Mouse (Mus musculus) spleen, adult 12 weeks (tissue): ENCODE results near the gene Zfp513.
A peak's percentile ranks its signal among the peaks of the same experiment; 100 is the strongest.
"Not testable (repeated sequence)": the region's sequence is repeated elsewhere in the genome, so short reads cannot be mapped to it uniquely, and the experiment has no call there.

ENCODE experiments used
- DNase-seq: peaks from one replicate; pipeline ENCODE4 v3.0.0; 2022; ENCODE audit warnings: low spot score

Zfp513 gene

DNA sequence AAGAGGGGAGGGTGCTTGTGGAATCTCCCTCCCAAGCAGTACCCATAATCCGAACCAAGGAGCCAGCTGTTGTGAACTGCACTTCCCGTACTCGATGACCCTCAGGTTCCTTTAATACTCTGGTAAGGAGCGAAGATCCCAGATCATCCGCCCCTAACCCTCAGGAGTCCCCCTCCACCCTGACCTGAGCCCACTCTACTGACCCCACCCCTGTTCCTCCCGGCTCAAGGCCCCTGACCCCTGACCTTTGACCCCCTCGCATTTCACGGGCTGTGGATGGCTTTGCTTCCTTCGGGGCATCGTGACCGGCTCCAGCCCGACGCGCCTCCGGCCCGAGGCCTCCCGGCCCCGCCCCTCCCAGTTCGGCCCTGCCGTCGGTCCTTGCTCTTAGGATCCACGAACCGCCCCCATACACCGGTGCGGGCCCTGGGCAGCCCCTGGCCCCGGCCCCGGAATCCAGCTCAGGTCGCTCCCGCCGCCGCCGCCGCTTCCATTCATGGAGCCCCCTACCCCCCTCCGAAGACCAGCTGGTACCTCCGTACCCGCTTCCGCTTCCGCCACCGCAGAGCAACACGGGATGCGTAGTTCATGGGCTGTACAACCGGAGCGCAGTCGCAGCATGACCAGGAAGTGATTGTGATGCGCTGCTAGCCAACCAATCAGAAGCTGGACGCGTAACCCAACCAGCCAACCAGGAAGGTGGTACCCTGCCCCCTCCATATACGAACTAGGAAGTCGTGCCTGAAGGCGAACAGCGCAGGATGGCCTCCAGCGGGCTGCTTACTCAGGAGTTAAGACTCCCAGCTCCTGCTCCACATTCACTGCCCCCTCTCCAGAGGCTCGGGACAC, at the start of gene Zfp513:
Gene Zfp513 (minus strand): TSS at position 562 of the 849 bp plus-strand sequence.
- peak; percentile 88 for DNase-seq

DNA sequence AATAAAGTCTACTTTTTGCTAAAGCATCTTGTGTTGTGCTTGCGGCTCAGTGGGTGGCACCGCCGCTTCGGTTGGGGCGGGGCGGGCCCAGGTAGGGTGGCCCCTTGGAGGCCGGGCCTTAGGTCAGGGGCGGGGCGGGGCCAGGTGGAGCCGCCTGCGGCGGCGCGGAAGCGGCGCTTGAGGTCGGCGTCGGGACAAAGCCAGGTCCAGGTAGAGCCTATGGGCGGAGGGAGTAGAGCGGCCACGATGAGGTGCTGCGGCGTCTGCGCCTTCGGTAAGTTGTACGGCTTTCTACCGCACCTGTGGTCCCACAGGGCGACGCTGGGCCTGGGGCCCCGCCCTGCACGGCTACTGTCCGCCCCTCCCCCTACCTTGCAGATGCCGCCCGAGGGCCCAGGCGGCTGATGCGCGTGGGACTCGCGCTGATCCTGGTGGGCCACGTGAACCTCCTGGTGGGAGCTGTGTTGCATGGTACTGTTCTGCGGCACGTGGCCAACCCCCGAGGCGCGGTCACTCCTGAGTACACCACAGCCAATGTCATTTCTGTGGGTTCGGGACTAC, 49.5 kb upstream of the Zfp513 start, which contains the start of gene Krtcap3:
Gene Krtcap3 (plus strand): TSS at position 151 of the 561 bp plus-strand sequence.
- no peak for DNase-seq

DNA sequence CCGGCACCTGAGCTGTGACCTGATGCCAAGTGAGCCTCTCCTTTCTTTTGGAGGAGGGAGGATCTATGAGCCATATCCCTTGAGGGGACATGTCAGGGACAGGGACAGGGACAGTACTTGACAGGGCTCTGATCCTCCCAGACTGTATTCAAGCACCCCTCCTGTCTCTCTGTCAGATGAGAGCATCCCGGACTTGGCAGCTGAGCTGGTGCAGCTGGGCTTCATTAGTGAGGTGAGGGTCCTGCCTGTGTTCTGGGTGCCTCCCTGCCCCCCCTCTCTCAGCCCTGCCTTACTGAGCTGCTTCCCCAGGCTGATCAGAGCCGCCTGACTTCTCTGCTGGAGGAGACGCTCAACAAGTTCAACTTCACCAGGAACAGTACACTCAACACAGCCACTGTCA, 48.6 kb upstream of the Zfp513 start:
- no peak for DNase-seq

DNA sequence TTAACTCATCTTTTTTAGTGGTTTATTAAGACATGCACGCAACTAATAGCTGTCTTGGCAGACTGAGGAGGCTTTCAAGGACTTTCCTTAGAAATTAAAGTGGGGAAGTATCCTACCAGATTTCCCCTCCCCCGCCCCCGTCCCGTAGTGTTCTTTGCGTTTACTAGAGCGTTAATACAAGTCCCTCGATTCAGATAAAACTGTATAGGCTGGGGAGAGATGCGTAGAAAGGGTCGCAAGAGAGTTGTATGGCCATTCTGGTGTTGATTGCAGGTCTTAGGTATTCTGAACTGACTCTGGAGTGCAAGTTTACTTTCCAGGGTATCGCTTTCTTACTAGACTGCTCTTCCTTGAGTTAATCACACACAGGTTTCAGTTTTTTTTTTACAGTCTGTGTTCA, 40.1 kb upstream of the Zfp513 start:
- no peak for DNase-seq

DNA sequence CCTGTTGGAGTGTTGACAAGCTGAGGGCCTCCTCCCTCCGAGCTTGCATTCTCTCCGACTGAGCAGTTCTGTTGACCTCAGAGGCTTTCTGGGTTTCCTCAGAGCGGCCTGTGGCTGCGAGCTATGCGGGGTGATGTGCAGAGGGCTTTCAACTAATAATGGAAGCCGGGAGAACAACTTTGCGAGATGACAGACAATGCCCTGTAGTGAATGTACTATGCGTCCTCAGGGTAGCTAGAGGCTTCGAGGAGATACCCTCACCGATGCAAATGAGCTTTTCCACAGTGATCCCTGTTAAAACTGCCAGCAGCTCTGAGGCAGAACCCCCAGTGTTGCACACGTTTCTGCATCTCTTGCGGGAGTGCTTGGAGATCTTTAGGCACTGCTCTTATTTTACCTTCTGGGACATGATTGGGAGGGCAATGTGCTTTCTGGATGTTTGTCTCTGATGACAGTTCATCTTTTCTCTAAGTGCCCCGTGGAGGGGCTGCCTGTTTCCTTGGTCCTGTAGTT, 39.5 kb upstream of the Zfp513 start:
- DNase-seq: no peak

DNA sequence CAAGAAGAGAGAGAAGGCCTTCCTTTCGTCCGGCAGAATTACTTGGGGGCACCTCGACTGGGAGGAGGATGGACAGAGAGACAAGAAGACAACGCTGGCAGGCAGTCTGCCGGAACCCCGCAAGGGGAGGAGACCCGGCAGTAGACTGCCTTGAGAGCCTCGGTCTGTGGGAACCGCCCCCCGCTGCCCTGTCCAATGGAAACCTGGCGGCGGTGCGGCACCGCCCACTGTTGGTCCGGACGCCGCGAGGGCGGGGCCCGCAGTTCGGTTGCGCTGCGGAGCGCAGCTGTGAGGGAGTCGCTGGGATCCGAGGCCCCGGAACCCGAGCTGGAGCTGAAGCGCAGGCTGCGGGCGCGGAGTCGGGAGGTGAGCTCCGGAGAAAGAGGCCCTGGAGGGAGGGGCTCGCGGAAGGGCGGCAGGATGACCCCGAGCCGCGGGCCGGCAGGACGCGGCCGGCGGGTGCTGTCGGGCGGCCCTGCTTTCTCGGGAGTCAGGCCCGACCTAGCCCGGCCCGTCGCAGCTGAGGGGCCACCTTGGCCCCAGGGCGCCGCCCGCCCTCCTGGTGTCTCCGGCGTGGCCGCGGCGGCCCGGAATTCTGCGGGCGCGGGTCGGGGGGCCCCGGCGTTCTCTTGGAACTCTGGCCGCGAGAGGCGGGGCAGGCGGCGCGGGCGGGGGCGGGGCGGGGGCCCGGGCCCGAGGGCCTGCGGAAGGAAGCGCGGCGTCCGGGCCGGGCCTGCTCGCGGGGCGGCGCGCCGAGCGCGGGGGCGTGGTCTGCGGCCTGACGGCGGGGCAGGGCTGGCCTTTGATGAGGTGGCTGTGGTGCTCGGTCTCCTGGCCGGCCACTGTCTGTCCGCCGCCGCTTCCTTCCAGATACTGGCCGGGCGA, 38.8 kb upstream of the Zfp513 start, which contains the start of the genes Nrbp1 and Gm9970:
Gene Nrbp1 (plus strand): TSS at position 228 of the 885 bp plus-strand sequence.
Gene Gm9970 (minus strand): TSS at position 596 of the 885 bp plus-strand sequence.
- peak; percentile 89 for DNase-seq

DNA sequence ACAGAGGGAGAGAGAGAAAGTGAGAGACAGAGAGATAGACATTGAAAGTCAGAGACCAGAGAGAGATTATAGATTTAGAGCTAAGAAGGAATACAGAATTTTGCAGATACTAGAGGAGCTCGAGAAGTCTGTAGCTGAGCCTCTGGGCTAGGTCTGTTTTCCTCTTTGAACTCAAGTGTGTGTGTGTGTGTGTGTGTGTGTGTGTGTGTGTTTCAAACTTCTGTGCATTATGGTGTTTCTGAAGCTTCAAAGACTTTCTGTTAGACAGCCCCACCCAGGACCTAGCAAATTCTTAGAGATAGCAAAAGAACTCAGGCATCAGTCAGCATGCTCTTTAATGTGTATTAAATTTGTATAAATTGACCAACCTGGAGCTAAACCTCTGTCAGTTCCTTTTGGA, 24.5 kb upstream of the Zfp513 start:
- DNase-seq: no peak

DNA sequence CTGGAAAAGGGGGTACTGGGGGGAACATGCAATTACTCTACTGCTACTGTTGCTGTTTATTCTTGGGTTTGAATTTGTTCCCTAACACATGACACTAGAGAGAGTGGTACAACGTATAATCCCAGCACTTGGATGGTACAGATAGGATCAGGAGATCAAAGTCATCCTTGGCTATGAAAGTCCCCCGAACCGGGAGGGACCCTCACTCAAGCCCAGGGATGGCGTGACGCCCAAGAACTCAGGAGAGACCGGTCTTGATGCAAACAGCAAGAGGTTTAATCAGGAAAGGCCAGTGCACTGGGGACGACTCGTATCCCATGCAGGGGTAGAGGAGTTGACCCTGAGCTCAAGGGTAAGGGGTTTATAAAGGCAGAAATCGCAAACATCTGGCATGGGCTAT, 20.6 kb upstream of the Zfp513 start:
- DNase-seq: no peak

DNA sequence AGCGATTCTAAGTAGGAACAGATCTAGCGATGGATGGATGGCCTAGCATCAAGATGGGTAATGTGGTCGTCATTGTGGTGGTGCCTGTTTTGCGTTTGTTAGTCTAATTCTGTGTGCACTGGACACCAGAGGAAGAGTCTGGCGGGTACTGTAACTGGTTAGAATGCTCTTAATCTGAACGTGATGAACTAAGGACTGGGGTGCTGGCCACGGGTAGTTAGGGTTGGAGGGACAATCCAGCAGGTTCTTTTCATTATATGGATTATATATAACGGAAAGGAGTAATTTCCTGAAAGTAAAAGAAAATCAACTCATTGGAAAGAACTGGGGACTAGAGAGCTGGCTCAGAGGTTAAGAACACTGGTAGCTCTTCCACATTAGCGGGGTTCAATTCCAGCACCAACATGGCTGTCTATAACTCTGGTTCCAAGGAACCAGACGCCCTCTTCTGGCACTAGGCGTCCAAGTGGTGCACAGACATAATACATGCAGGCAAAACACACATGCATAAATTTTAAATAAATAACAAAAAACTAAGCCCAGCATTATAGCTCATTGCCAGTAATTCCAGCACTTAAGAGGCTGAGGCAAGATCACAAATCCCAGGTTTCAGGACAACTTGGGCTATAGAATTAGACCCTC, 19.3 kb upstream of the Zfp513 start:
- DNase-seq: no peak

DNA sequence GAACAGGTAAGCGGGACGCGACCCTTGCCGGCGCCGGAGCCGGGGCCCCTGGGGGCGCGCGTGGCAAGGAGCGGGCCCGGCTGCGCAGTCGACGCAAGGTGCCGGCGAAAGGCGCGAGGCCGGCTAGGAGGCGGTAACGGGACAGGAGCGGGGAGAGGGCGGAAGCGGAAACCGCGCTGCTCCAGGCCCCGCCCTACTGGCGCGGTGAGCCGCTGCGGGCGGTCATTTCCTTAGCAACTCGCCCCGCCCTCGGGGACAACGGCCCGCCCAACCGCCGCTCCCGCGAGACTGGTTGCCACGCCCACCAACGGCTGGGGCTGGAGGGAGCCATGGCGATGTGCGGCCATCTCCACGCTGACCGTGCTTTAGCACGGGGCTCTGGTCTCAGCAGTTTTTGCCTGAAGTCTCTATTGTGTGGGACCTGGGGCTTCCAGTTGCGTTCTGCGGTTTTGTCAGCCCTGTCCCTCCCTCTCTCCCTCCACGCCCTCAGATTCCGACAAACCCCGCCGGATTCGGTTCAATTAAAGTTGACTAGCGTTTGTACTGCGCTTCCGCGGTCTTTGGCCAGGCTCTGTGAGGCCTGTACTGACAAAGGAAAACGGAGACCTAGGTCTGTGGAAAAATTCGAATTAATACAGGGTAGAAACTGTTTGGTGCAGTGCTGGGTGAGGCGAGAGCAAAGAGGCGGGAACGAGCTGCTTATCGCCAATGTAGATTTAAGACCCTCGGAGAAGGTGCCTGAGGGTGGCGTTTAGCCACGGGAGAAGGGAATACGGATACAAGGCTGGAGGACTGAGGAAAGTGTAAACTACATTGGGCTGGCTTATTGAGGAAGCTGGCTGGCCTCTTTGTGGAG, 18.6 kb upstream of the Zfp513 start, which contains the start of gene Ppm1g:
Gene Ppm1g (minus strand): TSS at position 240 of the 856 bp plus-strand sequence.
- DNase-seq: peak; percentile 98

DNA sequence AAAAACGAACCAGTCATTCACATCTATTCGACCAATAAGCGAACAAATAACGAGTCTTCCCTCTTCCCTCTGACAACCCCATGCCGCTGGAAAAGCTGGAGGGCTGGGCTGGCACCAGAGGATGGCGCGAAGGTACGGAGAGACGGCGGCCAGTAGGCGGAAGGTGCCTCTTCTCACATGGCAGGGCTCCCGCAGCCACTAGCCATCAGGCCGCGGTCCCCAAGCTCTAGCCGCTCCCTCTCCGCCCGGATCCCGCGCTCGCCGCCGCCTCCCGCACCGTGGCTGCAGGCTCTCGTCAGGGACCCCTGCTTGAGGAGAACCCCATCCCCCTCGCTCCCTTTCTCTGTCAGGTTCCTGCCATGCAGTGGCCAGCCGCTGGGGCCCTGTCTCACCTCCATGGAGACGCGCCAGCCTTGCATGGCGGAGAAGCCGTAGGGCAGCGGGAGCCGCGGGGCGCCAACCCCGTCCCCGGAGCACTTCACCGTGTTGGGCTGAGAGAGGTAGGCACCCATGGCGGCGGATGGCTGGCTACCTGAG, 17.9 kb upstream of the Zfp513 start:
- DNase-seq: no peak

DNA sequence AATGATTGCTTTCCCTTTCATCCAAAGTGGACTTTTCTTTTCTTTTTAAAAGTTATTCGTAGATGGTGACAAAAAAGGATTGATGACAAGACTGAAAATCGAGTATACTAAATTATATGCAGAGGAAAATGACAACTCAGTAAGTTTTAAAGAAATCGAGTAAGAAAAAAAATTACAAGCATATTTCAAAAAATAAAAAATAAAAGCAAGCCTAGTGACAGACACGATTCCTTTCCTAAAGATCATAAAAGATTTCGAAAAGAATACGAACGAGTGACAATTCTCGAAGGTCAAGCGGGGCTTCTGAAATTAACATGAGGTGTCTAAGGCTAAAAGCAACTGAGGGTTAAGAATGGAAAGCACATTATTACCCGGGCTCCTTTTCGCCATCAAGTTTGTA, 17.4 kb upstream of the Zfp513 start:
- DNase-seq: no peak

DNA sequence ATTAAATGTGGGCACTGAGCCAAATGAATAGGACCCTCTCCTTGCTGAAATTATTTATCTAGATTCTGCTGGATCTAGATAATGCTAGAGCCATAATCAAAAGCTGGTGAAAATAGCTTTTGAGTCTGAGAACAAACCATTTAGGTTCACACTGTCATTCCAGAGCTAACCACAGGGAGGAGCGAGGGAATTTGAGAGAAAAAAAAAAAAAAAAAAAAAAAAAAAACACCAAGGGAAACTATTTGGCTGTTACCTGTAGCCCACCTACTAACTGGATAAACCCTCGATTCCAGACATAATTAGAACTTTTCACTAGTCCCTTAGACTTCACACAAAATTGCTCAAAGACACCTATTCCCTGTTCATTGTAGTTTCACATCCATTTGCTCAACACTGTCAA, 17.0 kb upstream of the Zfp513 start:
- no peak for DNase-seq

DNA sequence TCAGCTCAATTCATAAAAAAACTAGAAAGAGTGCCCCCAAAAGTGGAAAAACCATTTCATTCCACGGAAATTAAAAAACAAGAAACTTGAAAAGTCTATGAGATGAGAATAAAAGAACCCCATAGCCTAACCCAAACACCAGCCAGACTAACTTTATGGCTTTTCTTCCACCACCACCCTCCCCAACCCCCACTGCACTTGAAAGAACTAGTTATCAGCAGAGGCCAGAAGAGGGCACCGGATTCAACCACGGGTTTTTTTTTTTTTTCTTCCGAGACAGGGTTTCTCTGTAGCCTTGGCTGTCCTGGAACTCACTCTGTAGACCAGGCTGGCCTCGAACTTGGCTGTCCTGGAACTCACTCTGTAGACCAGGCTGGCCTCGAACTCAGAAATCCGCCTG, 16.2 kb upstream of the Zfp513 start:
- DNase-seq: peak; percentile 36

DNA sequence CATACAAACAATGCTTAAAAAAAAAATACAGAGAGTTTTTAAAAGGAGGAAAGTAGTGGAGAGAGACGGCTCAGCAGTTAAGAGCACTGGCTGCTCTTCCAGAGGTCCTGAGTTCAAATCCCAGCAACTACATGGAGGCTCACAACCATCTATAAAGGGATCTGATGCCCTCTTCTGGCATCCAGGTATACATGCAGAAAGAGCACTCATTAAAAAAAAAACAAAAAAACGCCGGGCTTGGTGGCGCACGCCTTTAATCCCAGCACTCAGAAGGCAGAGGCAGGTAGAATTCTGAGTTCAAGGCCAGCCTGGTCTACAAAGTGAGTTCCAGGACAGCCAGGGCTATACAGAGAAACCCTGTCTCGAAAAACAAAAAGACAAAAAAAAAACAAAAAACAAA, 14.5 kb upstream of the Zfp513 start:
- not testable (repeated sequence) for DNase-seq

DNA sequence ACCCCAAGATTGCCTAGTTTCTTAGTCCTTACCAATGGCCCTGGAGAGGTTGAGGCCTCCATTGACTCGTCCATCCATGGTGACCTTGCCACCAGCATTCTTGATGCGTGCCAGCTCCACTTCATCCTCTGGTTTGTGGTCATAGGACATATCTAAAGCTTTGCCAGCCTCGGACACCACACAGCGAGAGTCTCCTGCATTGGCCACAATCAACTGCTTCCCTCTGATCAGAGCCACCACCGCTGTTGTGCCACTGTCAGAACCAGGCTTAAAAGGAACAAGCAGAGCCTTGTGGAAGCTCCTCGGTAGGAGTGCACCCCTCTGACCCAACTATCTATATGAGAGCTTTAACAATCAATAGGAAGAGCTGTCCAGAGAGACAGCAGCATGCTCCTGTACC, 2.3 kb upstream of the Zfp513 start:
- DNase-seq: no peak

DNA sequence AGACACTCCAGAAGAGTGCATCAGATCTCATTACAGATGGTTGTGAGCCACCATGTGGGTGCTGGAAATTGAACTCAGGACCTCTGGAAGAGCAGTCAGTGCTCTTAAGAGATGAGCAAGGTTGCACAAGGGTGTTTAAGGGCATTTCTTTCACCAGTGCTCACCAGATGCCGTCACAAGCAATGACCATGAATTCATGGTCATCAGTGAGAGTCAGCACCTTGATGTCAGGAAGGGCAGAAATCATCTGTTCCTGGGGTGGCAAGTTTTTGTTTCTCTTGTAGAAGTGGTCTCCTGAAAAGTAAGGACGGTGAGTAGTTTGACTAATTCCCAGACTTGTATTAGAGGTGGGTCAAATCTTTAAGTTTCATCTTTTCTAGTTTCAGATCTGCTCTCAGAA, 1.8 kb upstream of the Zfp513 start:
- DNase-seq: no peak

DNA sequence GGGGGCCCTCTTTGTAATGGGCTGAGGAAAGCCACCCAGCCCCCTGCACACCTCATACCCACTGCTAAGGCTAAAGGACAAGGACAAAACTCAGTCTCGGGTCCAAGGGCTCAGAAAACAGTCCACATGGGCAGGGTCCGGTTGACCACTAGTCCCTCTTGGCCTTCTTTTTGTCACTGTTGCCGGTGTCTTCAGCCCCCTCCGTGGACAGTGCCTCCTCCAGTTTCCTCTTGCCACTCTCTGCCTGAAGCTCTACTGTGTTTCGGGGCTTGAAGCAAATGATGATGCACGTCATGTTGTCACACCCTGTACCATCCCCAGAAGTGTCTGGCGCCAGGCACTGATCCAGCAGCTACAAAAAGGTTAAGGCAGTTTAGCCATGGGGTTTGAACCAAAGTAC, 830 bp upstream of the Zfp513 start:
- DNase-seq: no peak

DNA sequence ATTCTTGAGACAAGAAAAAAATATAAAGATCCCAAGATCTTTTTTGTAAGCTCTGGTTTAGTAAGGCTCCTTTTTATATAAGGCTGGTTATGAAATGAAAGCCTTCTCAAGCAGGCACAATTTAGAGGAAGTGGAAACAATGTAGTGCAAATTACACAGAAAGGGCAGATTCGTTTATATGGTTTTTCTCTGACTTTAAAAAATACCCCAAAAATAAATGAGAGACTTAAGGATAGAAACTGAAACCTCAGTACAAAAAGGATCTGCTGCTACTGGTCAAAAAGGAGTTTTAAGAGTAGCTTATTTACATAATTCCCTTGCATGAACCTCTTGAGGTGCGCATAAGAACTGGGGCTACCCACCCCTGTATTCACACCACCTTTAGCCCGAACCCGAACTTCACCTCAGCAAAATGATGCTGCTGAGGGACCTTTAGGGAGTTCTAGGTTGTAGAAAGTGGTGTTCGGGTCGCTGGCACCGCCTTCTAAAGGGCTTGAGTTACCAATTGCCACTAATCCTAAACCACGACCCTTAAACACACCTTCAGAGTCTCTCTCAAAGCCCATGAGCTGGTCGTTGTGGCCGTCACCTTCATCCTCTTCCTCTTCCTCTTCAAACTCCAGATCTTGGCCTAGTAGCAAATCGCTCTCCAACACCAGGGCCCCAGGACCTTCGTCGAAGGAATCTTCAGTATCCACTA, 911 bp downstream of the Zfp513 start:
- DNase-seq: no peak

DNA sequence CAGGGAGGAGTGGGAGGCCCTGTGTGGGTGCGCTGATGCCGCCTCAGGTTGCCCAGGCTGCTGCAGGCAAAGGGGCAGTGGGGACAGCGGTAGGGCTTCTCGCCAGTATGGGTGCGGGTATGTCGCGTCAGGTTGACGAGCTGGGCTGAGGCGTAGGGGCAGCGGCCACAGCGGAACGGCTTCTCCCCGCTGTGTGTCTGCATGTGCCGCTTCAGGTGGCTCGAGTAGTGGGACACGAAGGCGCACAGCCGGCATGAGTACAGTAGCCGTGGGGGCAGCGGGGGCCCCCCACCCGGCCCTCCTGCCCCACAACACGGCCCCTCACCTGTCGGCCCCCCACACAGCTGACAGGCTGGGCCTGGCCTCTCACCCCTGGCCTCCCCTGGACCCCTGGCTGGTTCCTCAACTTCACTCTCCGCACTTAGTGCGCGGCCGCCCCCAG, 1.8 kb downstream of the Zfp513 start:
- DNase-seq: no peak
